Mouse (Mus musculus): ENCODE measurements around the gene Fam19a5. TPM values are rescaled to one million over a fixed set of nuclear protein-coding genes. Genes with fewer than 3 reads are reported as not detected.

Gene Fam19a5
- total RNA-seq (2023): not detected

GRCm38 (mm10) chr15:87543599-87544338 lies at the start of gene Fam19a5:
TSS of gene Fam19a5 (plus strand) at chr15:87544299.

